Mouse (Mus musculus) cerebellum, postnatal 36 days (tissue): ENCODE data around the gene Phactr2.

Source experiments
- DNase-seq, 2 experiments: peaks; one replicate each; pipeline ENCODE4 v3.0.0; 2021 to 2022; ENCODE audit warnings: mixed read lengths in 2 of 2

The Phactr2 gene

GRCm38 (mm10) chr10:13388116-13388922 is 85.9 kb downstream of the Phactr2 start:
- DNase-seq, result no peak

DNA sequence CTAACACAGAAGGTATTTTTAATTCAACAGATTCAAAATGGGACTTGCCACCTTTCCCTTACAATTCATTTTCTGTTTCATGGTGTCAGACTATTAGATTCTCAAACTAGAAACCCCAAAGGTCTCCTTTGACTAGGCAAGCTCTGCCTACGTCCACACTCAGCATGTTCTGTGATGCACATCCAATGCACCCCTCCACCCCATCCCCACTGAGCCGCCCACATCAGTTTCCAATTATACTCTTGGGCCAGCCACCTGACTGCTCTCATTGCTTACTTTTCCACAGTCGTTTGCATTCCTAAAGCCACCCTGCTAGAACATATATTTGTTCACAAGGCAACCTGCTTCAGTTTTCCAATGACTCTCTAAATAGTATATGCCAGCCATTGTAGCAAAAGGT is 89.3 kb downstream of the Phactr2 start:
- DNase-seq, result no peak

DNA sequence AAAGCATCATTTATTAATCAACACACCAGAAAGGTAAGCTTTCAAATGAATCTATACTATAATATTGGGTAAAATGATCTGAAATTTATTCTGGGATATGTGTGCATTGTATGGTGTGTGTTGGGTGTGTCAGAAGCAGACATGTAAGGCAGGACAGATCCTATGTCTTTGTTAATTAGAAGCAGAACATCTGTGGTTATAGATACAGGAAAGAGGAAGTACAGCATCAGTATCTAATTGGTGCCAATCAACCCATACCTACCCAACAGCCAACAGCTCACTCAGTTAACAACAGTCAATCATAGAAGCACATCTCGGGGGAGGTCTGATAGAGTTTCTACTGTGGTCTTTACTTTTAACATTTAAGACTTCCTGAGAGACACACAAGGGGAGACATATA is 96.3 kb downstream of the Phactr2 start:
- DNase-seq, result no peak

- no peak for DNase-seq
These were observed 97.6 kb downstream of the Phactr2 start for GRCm38 (mm10) chr10:13376428-13377260.

GRCm38 (mm10) chr10:13375820-13376219 is 98.4 kb downstream of the Phactr2 start:
- no peak for DNase-seq

DNA sequence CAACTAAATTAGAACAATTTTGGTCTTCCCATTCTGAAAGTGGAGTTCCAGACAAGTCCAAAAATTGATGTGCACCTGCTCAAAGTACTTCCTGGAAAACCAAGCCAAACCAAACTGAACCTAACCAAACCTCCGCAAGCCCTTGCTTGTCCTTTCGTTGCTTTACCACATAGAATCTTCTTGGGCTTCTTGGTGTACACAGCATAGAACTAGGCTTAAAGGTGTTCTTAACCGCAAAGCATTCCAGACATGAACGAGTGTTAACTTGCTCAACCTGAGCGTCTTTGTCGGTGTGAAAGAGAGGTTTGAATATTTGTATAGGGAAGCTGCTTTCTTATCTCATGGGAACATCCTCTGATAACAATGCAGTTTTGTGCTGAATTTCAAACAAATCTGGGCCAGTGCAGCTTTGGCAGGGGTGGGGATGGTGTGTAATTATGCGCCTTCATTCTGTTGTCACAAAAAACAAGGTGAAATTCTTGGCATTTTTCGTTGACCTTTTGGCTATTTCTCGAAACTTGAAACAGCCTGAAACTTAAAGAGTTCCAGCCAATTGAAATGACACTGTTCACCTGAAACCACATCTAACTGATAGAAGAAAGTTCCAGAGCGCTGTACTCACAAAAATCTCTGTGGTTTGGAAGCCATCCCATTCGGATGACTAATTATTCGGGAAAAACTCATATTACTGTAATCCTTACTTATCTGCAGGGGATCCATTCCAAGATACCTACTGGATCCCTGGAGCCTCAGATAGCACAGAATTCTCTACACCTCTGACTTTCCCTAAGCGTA is 104.4 kb downstream of the Phactr2 start:
- no peak for DNase-seq

DNA sequence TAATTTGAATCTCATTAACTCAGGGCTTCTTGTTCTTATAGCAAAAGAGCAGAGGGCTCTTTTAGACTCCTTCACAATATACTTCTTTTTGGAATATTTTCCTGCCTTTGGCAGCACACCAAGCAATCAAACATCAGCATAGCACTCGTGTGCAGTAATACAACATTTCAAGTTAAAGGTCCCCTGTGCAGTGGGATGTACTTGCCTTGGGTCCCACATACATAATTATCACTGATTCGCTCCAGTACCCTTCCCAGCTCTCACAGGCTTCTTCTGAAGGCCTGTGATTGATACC is 110.0 kb downstream of the Phactr2 start:
- no peak for DNase-seq

DNA sequence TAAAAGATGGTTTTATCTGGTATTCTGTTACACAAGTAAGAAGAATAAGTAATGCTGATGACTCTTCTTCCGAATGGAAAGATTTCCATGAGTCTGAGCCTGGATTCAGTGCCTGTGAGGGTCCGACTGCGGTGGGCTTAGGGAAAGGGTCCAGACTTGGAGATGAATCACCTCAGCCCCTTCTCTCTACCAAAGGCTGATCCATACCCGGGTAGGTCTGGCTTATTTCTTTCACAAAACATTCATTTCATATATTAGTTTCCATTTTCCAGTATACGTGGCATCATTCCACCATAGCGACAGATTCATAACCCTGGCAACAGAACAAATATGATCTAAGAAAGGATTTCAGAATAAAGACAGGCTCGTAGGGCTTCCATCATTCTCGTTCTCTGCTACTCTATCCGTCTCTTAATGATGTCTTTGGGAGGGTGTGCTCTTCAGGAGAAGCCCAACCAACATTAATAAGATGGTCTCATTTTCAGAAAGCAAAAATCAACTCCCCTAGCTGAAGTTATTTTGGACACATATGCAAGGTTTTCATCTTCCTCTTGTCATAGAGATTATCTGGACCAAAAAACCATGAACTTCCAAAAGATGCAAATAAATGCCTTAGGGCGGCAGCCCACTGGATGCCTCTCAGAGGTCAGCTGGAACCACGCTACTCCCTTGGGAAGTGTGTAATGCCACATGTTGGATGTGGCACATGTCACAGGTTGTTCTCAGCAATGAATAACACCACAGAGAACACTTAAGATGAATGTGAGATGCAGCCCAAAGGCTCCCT is 110.5 kb downstream of the Phactr2 start:
- DNase-seq, result no peak

DNA sequence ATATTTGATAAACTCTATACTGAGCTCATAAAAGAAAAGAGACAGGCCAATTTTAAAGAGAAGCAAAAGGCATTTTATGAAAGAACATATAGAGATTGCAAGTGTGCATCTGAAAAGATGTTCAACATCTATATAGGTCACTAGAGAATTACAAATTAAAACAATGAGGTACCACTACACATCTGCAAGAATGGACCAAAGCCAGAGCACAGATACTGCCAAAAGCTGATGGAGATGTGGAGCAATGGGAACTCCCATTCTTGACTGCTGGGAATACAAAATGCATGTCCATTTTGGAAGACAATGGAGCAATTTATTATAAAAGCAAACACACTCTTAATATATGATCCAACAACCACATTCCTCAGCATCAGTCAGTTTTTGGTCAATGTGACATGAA is 113.3 kb downstream of the Phactr2 start:
- DNase-seq, result no peak

DNA sequence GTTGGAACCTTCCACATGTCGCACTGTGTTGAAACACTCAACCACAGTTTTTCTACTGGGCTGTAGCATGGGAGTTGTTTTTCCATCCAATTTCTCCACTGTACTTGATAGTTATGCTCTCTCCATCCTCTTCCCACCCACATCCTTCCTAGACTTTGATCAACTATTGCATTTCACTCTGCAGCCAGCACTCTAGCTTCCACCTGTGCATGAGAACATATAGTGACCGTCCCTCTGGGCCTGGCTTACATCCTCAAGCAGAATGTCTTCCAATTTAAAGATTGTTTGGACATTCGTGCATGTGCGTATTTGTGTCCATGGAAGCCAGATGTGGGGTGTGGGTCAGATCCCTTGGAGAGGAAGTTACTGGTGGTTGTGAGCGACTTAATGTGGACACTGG is 114.4 kb downstream of the Phactr2 start:
- no peak for DNase-seq

DNA sequence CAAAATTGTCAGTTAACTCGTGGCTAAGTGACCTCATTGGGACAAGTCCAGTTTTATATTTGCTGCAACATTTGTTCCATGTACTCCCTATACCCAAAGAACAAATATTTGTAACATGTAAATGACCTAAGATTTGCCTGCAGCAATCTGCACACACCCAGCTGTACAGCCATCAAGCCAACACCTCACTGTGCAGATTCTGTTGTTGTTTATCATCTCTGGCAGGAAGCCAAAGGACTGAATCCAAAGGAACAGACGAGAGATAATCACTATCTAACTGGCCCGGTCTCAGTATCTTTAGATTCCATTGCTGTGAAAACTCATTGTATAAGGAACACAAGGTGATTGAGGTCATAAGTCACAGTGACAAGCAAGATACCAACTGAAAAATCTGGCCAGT is 115.5 kb downstream of the Phactr2 start:
- DNase-seq, result peak in 1 of 2 experiments; percentile 5

DNA sequence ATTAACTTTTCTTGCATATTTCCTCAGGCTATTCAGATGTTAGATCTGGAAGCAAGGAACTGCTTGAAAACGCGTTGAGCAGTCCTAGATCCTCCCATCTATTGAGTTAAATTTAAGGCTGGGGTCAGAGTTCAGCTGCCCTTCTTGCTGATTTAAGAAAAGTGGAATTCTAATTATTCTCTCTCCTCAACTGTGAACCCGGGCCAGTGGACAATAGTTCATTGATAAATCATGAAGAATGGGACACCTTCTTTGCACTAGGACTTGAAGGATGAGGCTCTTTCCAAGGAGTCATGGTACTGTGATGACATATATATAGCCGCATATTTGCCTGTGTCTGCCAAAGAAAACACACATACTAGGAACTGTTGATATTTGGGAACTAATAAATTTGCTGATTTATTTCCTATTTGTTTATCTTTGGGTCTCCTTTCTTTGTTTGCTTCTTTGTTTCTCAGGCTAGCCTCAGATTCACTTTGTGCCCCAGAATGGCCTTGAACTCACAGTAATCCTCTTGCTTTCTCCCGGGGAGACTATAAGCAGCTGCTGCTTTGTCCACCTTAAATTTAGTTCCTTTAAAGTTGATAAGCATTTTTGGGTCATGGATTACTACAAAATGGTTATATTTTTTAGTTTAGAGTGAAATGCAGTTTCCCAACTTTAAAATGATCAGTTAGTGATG is 127.5 kb downstream of the Phactr2 start:
- no peak for DNase-seq

GRCm38 (mm10) chr10:13340583-13340982 is 133.6 kb downstream of the Phactr2 start:
- DNase-seq, result no peak

DNA sequence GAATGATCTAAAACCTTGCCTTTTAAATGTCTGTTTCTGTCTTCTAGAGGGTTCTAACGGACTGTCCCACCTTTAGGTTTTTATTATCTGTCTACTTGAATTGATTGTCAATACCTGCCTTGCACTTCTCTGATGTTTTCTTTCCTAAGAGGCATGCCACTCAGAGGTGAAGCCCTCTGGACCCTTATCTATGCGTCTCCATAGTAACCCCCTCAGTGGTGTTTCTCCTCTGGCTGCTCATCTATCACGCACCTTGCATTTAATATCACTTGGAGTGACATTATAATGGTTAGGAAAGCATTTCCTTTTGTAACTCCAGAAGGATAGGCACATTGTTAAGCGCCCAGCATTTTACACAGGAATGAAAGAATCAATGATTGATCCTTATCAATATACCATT is 137.2 kb downstream of the Phactr2 start:
- DNase-seq, result no peak

DNA sequence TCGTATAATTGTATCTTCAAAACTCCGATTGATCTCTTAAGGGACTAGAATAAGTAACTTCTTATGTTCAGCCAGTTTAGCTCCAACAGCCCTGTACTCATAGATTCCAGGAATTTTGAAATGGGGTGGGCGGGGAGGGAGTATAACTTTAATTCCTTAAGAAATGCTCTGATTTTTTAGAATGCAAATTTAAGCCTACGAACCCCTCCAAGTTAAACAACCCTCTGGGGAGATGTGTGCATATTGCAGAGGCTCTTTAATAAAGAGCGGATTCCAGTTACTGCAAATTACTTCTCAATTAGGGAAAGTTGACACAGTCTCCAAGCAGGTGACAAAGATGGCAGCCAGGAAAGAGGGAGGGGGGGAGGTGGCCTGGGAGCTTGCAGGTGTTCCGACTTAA is 138.4 kb downstream of the Phactr2 start:
- no peak for DNase-seq

- DNase-seq, result no peak
These were observed 138.9 kb downstream of the Phactr2 start for GRCm38 (mm10) chr10:13335347-13335746.

- DNase-seq, result no peak
These were observed 140.4 kb downstream of the Phactr2 start for GRCm38 (mm10) chr10:13333781-13334180.

DNA sequence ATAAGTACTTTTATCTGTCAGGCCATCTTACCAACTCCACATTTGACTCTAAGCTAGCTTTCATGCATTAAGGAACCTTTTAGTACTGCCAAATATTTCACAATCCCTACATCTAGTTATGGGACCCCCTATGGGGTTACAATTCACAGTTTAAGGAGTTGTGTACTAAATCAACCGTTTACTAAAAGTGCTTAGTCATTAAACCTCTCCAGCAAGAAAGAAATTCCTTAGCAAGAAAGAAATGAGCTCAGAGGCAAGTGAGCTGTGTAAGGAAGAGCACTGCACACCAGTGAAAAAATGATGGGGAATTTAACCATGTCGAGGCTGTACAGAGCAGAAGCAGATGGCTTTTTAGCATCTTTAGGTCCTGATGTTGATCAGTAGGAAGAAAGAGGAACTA is 141.2 kb downstream of the Phactr2 start:
- no peak for DNase-seq

GRCm38 (mm10) chr10:13331405-13332032 is 142.7 kb downstream of the Phactr2 start:
- no peak for DNase-seq

DNA sequence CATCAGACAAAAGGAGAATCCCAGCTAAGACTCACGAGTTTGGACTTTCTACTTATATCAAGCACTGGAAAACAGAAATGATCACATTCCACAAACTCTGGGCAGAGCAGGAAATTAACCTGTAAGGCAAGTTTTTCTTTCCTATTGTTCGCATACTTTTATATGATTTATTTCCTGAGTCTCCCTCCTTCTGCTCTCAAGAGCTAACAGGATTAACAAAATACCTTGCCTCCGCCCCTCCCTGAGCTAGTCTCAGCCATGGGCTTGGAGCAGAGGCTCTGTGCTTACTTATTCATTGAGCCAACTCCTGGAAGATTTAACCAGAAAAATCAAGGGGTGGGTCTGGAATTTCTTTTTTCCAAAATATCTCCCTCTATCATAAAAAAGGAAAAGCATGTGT is 145.6 kb downstream of the Phactr2 start:
- no peak for DNase-seq

DNA sequence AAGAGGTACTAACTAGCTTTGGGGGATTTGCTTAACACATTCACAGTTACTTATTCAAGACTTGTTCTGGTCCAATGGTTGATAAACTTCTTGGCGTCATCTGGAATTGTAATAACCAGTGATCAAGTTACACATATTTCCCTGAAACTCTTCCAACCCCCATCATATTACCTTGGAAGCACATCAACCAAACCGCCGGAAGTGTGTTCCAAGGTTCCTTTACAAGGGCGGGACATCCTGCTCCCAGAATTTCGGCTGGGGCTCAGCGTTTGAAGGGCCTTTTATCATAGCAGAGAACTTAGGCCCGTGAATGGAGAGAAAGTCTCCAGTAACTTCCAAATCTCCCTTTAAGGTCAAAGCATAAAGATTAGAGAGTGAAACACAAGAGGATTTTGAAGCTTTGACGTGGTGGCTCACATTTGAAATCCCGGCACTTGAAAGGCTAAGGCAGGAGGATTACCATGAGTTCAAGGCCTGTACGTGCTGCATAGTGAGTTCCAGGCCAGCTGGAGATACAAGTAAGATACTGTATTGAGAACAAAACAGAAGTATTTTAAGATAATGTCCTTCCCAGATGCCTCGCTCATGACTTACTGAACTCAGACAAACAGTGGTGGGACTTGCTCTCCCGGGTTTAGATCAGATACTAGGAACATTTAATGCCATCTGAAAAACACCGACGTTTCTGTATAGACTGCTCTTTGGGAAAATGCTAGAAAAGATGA is 147.9 kb downstream of the Phactr2 start:
- no peak for DNase-seq
